Mouse (Mus musculus) lung, embryonic 16.5 days (tissue): ENCODE measurements around the gene Selenbp1. TPM values are rescaled to one million over a fixed set of nuclear protein-coding genes. Genes with fewer than 3 reads are reported as not detected.
"Not testable (repeated sequence)": the region's sequence is repeated elsewhere in the genome, so short reads cannot be mapped to it uniquely, and the experiment has no call there.

ENCODE experiments used
- ATAC-seq: fragments of 200-750 bp; cut with Nextera tagmentation; 2 replicates; pipeline ENCODE4 v1.8.0; 2017; ENCODE audit warnings: low read depth, mild to moderate bottlenecking, moderate library complexity
- H3K27ac ChIP-seq: fragments of 300-500 bp; sonication (generic); 2 replicates; pipeline ENCODE4 v1.5.1; 2014; ENCODE audit warnings: mild to moderate bottlenecking, control low read depth, low read length
- H3K27me3 ChIP-seq: fragments of 300-500 bp; sonication (generic); 2 replicates; pipeline ENCODE4 v1.6.1; 2014; ENCODE audit warnings: low read depth, low read length, mixed read lengths; ENCODE audit not compliant: control insufficient read depth, insufficient read depth
- H3K36me3 ChIP-seq: fragments of 300-500 bp; sonication (generic); 2 replicates; pipeline ENCODE4 v1.6.1; 2014; ENCODE audit warnings: low read length; ENCODE audit not compliant: control insufficient read depth, insufficient read depth
- H3K4me1 ChIP-seq: fragments of 300-500 bp; sonication (generic); replicated peaks from 2 replicates; pipeline ENCODE4 v1.6.1; 2014; ENCODE audit warnings: low read length, mixed read lengths; ENCODE audit not compliant: control insufficient read depth, insufficient read depth
- H3K4me2 ChIP-seq: fragments of 300-500 bp; sonication (generic); 2 replicates; pipeline ENCODE4 v1.6.1; 2014; ENCODE audit warnings: low read depth, low read length, control low read depth
- H3K4me3 ChIP-seq: fragments of 300-500 bp; sonication (generic); 2 replicates; pipeline ENCODE4 v1.5.1; 2014; ENCODE audit warnings: mild to moderate bottlenecking, low read length, control low read depth
- H3K9ac ChIP-seq: fragments of 300-500 bp; sonication (generic); 2 replicates; pipeline ENCODE4 v1.6.1; 2014; ENCODE audit warnings: low read length, control low read depth
- H3K9me3 ChIP-seq: fragments of 300-500 bp; sonication (generic); 2 replicates; pipeline ENCODE4 v1.6.1; 2016; ENCODE audit warnings: low read length; ENCODE audit not compliant: control insufficient read depth
- WGBS: fragments of 180-500 bp; shearing (Covaris S2); extraction: QIAGEN DNeasy Blood & Tissue Kit; methylation state at CpG from one replicate; pipeline ENCODE4 v1.1.7; 2014; 5-methylcytosine and 5-hydroxymethylcytosine counted together
- polyA plus RNA-seq: library from polyadenylated mRNA; unstranded; fragments of >200 nt; fragmentation: Nextera tagmentation; extraction: Ambion mirVana; gene quantifications from 2 replicates; pipeline ENCODE4 v1.2.1, GENCODE M21; 2015

Gene Selenbp1
- 341 and 430 TPM in 2 replicates for polyA plus RNA-seq

GRCm38 (mm10) chr3:94932809-94933564 lies at the start of gene Selenbp1:
Gene Selenbp1, plus strand, starts transcription at chr3:94933056.
- H3K9ac ChIP-seq, result peak within 1 kb of the TSS; percentile 72
- H3K27ac ChIP-seq, result peak within 1 kb of the TSS; percentile 98
- no peaks in the 10 kb centered on the region for H3K9me3 ChIP-seq
- peaks cover 12% of the 10 kb centered on the region for H3K4me1 ChIP-seq
- H3K36me3 ChIP-seq, result no peaks in the 10 kb centered on the region
- ATAC-seq, result peak; percentile 87
- no peaks in the 10 kb centered on the region for H3K27me3 ChIP-seq
- H3K4me2 ChIP-seq, result peak within 1 kb of the TSS; percentile 62
- 3% methylated on average over 16 of the region's 16 CpGs for WGBS
- H3K4me3 ChIP-seq, result peak within 1 kb of the TSS; percentile 55

GRCm38 (mm10) chr3:94886316-94887224 lies 46.3 kb upstream of the Selenbp1 start, which contains the start of gene Psmb4:
Gene Psmb4, minus strand, starts transcription at chr3:94886961.
- peak within 1 kb of the TSS; percentile 84 for H3K27ac ChIP-seq
- H3K4me3 ChIP-seq, result peak within 1 kb of the TSS; percentile 97
- H3K27me3 ChIP-seq, result no peaks in the 10 kb centered on the region
- peaks cover 16% of the 10 kb centered on the region for H3K4me1 ChIP-seq
- ATAC-seq, result peak; percentile 89
- WGBS, result under 1% methylated on average over 61 of the region's 61 CpGs
- no peaks in the 10 kb centered on the region for H3K9me3 ChIP-seq
- H3K9ac ChIP-seq, result peak within 1 kb of the TSS; percentile 92
- peaks cover 24% of the 10 kb centered on the region for H3K36me3 ChIP-seq
- peak within 1 kb of the TSS; percentile 94 for H3K4me2 ChIP-seq

- no peaks in the 10 kb centered on the region for H3K27me3 ChIP-seq
- peaks cover 10% of the 10 kb centered on the region for H3K36me3 ChIP-seq
- no peak overlapping the region for H3K4me3 ChIP-seq
- peaks cover 16% of the 10 kb centered on the region for H3K4me1 ChIP-seq
- no peak overlapping the region for H3K9ac ChIP-seq
- H3K27ac ChIP-seq, result no peak overlapping the region
- ATAC-seq, result no peak
- H3K9me3 ChIP-seq, result no peaks in the 10 kb centered on the region
- H3K4me2 ChIP-seq, result no peak overlapping the region
Observed at GRCm38 (mm10) chr3:94888595-94888994, 44.3 kb upstream of the Selenbp1 start.

- WGBS, result 57% methylated on average over 3 of the region's 3 CpGs
- Histone ChIP-seq H3K4me2 (no peak overlapping the region), H3K27ac (no peak overlapping the region), H3K9ac (no peak overlapping the region), H3K9me3 (no peaks in the 10 kb centered on the region), H3K27me3 (no peaks in the 10 kb centered on the region), H3K4me3 (no peak overlapping the region), H3K4me1 (no peaks in the 10 kb centered on the region), H3K36me3 (no peaks in the 10 kb centered on the region)
- no peak for ATAC-seq
Observed at GRCm38 (mm10) chr3:94894076-94894475, 38.8 kb upstream of the Selenbp1 start.

- ATAC-seq, result peak; percentile 43; the same call in 1 of the 2 replicates
- Histone ChIP-seq H3K9me3 (no peaks in the 10 kb centered on the region), H3K9ac (no peak overlapping the region), H3K27ac (no peak overlapping the region), H3K4me3 (no peak overlapping the region), H3K27me3 (no peaks in the 10 kb centered on the region), H3K36me3 (no peaks in the 10 kb centered on the region), H3K4me1 (no peaks in the 10 kb centered on the region), H3K4me2 (no peak overlapping the region)
- 16% methylated on average over 7 of the region's 7 CpGs for WGBS
Observed at GRCm38 (mm10) chr3:94902747-94903146, 30.1 kb upstream of the Selenbp1 start.

GRCm38 (mm10) chr3:94904759-94905158 lies 28.1 kb upstream of the Selenbp1 start:
- not testable (repeated sequence) for H3K9ac ChIP-seq, H3K27me3 ChIP-seq, H3K9me3 ChIP-seq, H3K4me2 ChIP-seq, H3K27ac ChIP-seq, H3K4me1 ChIP-seq, H3K4me3 ChIP-seq, ATAC-seq, H3K36me3 ChIP-seq
- 56% methylated on average over 3 of the region's 3 CpGs for WGBS

GRCm38 (mm10) chr3:94906482-94906881 lies 26.4 kb upstream of the Selenbp1 start:
- Histone ChIP-seq H3K9ac (no peak overlapping the region), H3K9me3 (no peaks in the 10 kb centered on the region), H3K27ac (no peak overlapping the region), H3K27me3 (no peaks in the 10 kb centered on the region), H3K4me1 (no peaks in the 10 kb centered on the region), H3K36me3 (no peaks in the 10 kb centered on the region), H3K4me2 (no peak overlapping the region), H3K4me3 (no peak overlapping the region)
- 47% methylated on average over 1 of the region's 1 CpGs for WGBS
- ATAC-seq, result no peak

GRCm38 (mm10) chr3:94911050-94911693 lies 21.7 kb upstream of the Selenbp1 start:
- Histone ChIP-seq H3K27me3 (no peaks in the 10 kb centered on the region), H3K9me3 (no peaks in the 10 kb centered on the region), H3K36me3 (no peaks in the 10 kb centered on the region), H3K4me2 (no peak overlapping the region), H3K4me3 (no peak overlapping the region), H3K27ac (peak overlapping the region; percentile 74), H3K4me1 (no peaks in the 10 kb centered on the region), H3K9ac (no peak overlapping the region)
- 31% methylated on average over 2 of the region's 2 CpGs for WGBS
- peak; percentile 86 for ATAC-seq

- Histone ChIP-seq H3K4me1 (0 out of 2 replicates have a peak, but pooled peaks cover 5% of the 10 kb centered on the region), H3K9ac (no peak overlapping the region), H3K9me3 (no peaks in the 10 kb centered on the region), H3K27me3 (no peaks in the 10 kb centered on the region), H3K36me3 (no peaks in the 10 kb centered on the region), H3K4me2 (no peak overlapping the region), H3K4me3 (no peak overlapping the region), H3K27ac (peak overlapping the region; percentile 5; the same call in 1 of the 2 replicates)
- ATAC-seq, result no peak
- 44% methylated on average over 5 of the region's 5 CpGs for WGBS
Observed at GRCm38 (mm10) chr3:94913801-94914200, 19.1 kb upstream of the Selenbp1 start.
